Mouse (Mus musculus): ENCODE measurements around the gene Krtap3-3.

DNA sequence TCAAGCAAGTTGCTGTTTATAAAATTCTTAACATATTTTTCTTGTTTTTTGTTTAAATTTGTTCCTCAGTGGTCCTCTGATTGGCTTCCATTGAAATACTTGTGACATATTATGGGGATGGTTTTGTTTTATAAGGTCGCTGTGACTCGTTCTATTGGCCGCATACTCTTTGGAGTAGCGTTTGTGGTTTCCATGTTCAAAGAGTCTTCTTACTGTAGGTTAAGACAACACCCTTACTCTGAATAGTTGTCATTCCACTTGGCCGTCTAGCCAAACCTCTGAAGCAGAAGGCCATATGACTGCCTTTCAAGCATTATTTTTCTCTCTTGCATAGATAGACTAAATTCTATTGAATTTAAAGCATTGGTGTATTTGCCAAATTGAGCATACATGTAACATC is 30.4 kb upstream of the Krtap3-3 start:
- no peak for TF ChIP-seq CTCF (IDR thresholded peaks at IDR 0.05; ENCODE audit: low read depth)
- no peak for TF ChIP-seq EP300 (optimal IDR thresholded peaks at IDR 0.05)

All from stomach, postnatal 0 days (tissue).